Mouse (Mus musculus) NIH3T3 (cell line): Measurements from ENCODE around the gene Isy1.

Experiments used
- DNase-seq: peaks from one replicate; pipeline ENCODE4 v3.0.0-alpha.2; 2012; ENCODE audit warnings: low read depth

Isy1 gene

DNA sequence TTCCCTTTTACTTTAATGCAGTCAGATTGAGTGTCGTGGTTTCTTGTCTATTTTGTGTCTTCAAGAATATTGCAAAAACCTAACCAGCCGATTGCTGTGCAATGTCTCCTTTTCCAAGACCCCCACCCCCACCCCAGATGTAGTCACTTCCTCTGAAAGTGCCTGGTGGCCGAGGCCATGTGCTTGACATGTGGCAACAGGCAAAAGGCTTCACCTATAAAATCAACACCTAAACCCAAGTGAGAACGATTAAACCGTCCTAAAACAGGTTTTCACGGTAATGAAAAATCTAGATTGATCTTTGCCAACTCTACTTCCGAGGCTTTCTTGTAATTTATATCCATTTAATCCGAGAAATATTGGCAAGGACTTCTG lies 11.2 kb upstream of the Isy1 start:
- DNase-seq = peak; percentile 54

DNA sequence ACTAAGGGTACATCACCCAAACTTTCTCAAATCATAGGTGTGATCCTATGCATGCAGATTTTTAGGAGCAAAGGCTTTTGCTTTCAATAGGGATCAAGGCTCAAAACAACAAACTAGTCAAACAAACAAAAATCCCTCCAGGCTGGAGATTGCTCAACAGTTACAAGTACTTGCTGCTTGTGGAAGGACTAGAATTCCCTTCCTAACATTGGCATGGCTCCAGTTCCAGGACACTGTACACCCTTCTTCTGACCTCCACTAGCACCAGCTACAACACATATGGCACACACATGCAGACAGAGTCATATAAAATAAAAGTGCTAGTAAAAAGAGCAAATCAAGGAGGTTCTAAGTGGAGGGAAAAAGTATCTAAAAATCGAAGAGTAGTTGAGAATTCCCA lies 8.2 kb upstream of the Isy1 start:
- peak; percentile 66 for DNase-seq

DNA sequence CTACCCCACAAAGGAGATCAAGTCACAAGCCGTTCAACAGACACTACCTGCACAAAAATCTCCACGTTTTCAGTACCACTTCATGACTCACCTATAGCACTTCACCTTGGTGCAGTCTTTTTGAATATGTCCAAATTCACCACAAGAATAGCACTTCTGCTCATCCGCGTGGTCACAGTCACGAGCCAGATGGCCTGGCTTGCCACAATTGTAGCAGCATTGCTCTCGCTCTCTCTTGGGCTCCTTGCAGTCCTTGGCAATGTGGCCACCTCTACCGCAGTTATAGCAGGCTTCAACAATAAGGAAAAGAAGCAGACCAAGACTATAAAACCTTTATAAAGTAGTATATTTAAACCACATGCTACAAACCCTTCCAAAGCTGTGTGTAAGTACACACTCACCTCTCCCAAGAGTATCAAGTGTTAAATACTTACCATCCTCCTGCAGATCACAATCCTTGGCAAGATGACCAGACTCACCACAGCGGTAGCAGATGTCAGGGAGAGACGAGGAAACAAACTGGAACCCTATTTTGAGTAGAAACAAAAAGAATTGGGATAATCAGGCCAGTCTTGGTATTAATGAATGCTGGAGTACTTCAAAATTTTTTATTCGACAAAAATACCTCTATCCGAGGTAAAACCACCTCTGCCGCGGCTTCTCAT lies 6.6 kb upstream of the Isy1 start:
- no peak for DNase-seq

DNA sequence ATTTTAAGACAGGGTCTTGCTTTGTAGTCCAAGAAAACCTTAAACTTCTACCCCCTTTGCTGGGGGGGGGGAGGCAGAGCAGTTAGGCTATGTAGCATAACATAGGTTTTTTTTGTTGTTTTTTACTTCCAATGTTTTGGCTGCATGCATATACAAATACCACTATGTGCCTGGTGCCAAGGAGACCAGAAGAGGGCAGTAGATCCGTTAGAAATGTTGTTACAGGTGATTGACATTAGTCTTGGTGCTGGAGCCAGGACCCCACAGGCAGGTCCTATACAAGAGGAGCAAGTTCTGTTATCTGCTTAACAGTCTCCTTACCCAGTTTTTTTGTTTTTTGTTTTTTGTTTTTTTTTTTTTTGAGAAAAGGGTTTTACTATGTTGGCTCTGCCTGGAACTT lies 3.7 kb upstream of the Isy1 start:
- DNase-seq = peak; percentile 67

DNA sequence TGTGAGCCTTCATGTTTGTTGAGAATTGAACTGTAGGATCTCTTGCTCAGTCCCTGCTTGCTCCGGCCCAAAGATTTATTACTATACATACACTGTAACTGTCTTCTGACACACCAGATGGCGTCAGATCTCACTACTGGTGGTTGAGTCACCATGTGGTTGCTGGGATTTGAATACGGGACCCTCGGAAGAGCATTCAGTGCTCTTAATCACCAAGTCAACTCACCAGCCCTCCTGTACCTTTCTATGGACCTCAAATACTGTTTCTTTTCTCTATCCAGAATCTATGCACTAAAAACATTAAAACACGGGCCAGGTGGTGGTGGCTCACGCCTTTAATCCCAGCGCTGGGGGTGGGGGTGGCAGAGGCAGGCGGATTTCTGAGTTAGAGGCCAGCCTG lies 3.0 kb upstream of the Isy1 start:
- DNase-seq = peak; percentile 39

DNA sequence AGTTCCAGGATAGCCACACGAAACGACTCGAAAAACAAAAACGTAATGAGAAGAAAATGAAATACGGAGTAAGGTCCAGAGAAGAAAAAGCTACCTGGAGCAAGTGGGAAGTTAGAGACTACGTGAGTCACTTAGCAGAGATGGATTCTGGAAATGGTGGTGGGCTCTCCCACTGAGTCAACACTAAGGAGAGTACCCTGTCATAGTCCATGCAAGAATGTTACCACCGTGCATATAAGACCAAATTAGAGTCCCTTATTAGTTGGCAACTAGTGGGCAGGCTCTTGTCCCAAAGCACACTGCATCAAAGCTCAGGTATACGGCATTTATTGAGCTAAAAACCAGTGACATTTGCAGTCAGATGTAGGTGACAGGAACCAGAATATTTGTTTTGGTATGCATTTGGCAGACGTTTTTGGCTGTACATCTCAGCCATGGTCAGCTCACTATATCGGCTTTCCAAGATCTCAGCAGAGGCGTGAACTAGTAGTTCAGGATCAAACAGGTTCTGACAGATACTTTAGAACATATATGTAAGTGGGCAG lies 1.3 kb upstream of the Isy1 start:
- DNase-seq = no peak

- DNase-seq = no peak
These were observed 2.9 kb downstream of the Isy1 start, which contains the start of gene Gm45140 for GRCm38 (mm10) chr6:87835695-87836094. TSS of gene Gm45140 (minus strand) at chr6:87835795.

DNA sequence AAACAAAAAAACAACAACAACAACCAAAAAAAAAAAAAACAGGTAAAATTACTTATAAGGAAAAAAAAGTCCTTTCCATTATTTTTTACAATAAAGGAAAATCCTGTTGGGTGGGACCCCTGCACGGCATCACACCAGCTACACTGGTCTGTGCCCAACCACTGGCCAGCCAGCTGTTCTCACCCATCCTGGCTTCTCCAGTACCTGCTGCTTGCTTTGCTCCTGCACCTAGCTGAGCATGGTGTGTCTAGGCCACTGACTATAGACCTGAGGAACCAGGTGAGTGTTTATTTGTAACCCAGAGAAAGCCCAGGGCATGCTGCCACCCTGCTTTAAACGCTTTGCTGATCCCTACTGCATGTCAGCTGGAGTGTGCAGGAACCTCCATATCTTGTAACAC lies 18.2 kb downstream of the Isy1 start:
- DNase-seq = no peak

DNA sequence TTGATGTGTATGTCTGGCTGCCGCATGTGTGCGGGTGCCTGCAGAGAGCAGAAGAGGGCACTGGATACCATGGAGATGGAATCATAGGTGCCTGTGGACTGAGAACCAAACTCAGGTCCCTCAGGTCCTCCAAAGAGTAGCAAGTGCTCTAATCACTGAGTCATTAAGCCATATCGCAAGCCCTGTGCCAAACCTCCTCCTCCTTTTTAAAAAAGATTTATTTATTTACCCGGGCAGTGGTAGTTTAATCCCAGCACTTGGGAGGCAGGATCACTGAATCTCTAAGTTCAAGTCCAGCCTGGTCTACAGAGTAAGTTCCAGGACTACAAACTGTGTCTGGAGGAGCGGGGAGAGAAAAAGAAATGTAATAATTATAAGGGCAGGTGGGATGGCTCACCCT lies 24.1 kb downstream of the Isy1 start:
- DNase-seq = no peak

GRCm38 (mm10) chr6:87812656-87813055 lies 25.9 kb downstream of the Isy1 start:
- peak; percentile 35 for DNase-seq

DNA sequence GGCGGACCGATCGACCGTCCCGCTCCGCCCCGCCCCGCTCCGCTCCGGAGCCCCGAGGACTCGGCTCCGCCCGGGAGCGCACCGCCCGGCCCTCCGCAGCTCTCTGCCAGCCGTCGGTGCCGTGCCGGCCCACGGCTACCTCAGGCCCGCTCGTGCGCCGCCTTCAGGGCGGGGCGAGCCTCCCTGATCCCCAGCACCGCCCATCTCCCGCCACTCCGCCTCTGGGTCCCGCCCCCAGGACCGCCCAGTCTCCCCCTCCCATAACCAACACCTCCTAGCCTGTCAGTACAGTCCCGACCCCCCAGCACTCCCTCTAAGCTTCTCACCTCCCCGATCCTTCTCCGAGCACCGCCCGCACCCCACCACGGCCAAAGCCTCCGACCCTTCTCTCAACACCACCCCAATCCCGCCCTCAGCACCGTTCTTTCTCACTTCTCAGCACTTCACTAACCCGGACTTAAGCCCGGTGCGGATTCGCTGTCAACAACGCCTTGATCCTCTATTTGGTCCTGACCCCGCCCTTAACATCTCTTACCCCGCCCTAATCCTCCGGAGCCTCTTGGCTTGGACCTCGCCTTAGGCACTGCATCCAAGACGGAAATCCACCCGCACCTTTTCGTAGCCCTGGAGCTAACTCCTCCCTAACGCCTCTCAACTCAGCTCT lies 26.8 kb downstream of the Isy1 start, which contains the start of gene Rab43:
Gene Rab43 (minus strand): TSS at position 490 of the 664 bp plus-strand sequence.
- peak; percentile 96 for DNase-seq

GRCm38 (mm10) chr6:87810713-87811669 lies 27.6 kb downstream of the Isy1 start:
- peak; percentile 73 for DNase-seq

- no peak for DNase-seq
These were observed 28.3 kb downstream of the Isy1 start for GRCm38 (mm10) chr6:87810311-87810710.

DNA sequence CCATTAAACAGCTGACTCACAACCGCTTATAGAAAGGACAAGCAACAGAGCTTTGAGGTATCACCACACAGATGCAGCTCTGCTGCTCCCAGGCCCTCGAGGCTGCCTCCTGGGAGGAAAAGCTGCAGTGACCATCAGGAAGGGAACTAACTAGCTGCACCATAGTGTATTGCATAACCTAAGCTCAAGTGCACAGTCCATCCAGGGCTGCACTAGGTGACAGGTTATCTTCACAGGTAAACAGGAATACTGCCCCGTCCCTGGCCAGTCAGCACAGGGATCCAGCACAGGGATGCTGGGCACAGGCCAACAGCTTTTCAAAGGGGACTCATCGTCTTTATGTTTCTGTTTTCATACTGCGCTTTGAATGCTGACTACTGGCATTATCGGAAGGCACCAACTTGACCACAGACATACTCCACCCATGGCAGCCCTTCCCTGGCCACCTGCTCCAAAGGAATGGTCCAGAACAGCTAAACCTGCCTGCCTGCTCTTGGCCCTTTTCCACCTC lies 28.9 kb downstream of the Isy1 start:
- no peak for DNase-seq

DNA sequence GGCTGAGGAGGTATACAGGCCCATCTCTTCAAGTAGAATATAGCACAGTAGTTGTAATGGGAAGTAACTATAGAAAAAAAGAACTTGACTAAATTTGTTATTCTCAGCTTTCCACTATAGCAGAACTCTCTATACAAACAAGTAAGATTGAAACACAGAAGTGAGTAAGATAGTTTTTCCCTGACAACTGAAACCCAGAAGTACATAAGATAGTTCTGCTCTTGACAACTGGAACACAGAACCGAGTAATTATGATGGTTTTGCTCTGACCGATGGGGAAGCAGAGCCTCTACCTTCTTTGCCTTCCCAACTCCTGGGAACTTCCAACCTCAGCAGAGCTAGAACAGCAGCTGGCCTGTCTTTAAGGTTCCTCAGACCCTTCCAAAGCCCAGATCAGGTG lies 29.5 kb downstream of the Isy1 start:
- DNase-seq = no peak

DNA sequence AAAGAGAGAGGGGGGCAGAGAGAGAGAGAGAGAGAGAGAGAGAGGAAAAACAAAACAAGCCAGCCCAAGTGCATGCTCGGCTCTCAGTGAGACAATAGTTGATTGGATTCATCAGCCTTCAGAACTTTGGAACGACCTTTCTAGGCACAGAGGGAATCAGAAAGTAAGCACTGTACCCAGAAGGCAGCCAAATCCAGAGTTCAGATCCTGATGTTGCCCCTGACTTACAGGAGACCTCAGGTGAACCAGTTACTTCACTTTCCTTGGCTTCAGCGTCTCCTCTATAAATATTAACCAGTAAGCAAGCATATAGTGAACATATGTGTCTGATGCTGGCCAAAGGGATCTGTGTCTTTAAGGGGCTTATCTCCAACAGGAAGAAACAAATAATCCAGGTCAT lies 30.1 kb downstream of the Isy1 start:
- no peak for DNase-seq

- DNase-seq = no peak
These were observed 30.7 kb downstream of the Isy1 start for GRCm38 (mm10) chr6:87807735-87808440.

- no peak for DNase-seq
These were observed 31.7 kb downstream of the Isy1 start for GRCm38 (mm10) chr6:87806857-87807256.

GRCm38 (mm10) chr6:87806028-87806427 lies 32.6 kb downstream of the Isy1 start:
- DNase-seq = no peak

DNA sequence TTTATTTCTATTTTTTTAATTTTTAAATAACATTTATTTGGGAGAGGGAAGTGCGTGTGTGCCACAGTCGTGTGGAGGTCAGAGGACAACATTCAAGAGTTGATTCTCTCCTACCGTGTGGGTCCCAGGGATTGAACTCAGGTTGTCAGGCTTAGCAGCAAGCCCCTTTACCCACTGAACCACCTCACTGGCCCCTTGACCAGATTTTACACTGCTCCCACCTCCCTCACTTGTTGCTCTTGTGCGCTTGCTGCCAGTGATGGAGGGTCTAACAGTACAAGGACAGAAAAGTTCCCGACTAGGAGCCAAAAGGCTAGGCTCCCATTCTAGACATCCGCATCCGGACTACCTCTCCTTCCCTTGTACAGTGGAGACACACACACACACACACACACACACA lies 33.1 kb downstream of the Isy1 start:
- DNase-seq = no peak

- DNase-seq = no peak
These were observed 33.7 kb downstream of the Isy1 start for GRCm38 (mm10) chr6:87804886-87805285.

GRCm38 (mm10) chr6:87804036-87804435 lies 34.6 kb downstream of the Isy1 start:
- DNase-seq = no peak
